Mouse (Mus musculus) ES-Bruce4 (cell line): Measurements from ENCODE around the gene Kif2a. TPM values are rescaled to one million over a fixed set of nuclear protein-coding genes. Genes with fewer than 3 reads are reported as not detected.

Experiments
- H3K27ac ChIP-seq: 2 replicates; pipeline ENCODE4 v1.5.1; 2012; ENCODE audit warnings: low read length, inconsistent platforms; ENCODE audit not compliant: insufficient read depth
- H3K27me3 ChIP-seq: 2 replicates; pipeline ENCODE4 v1.6.1; 2012; ENCODE audit warnings: mild to moderate bottlenecking, low read length, inconsistent platforms; ENCODE audit not compliant: control insufficient read depth, poor library complexity, insufficient read depth, severe bottlenecking
- H3K36me3 ChIP-seq: 2 replicates; pipeline ENCODE4 v1.6.1; 2012; ENCODE audit warnings: inconsistent platforms, mild to moderate bottlenecking, low read length, moderate library complexity; ENCODE audit not compliant: control insufficient read depth, poor library complexity, insufficient read depth, severe bottlenecking
- H3K4me1 ChIP-seq: one replicate; pipeline ENCODE4 v1.8.1; 2011; ENCODE audit warnings: low read length; ENCODE audit not compliant: control insufficient read depth, insufficient read depth
- H3K4me3 ChIP-seq: 2 replicates; pipeline ENCODE4 v1.5.1; 2011; ENCODE audit warnings: low read depth, mild to moderate bottlenecking, low read length
- H3K9ac ChIP-seq: 2 replicates; pipeline ENCODE4 v1.6.1; 2012; ENCODE audit warnings: low read depth, mild to moderate bottlenecking, inconsistent platforms; ENCODE audit not compliant: poor library complexity, severe bottlenecking
- H3K9me3 ChIP-seq: replicated peaks from 2 replicates; pipeline ENCODE4 v1.6.1; 2012; ENCODE audit warnings: mild to moderate bottlenecking, low read length, inconsistent platforms; ENCODE audit not compliant: control insufficient read depth, poor library complexity, insufficient read depth, severe bottlenecking
- CTCF ChIP-seq: IDR thresholded peaks from one replicate; pipeline ENCODE4 v1.8.1; 2011; ENCODE audit warnings: low read depth, low read length
- EP300 ChIP-seq: IDR thresholded peaks from 2 replicates; pipeline ENCODE4 v1.6.1; 2011; ENCODE audit warnings: low read depth, low read length; ENCODE audit not compliant: insufficient read depth
- POLR2A ChIP-seq: IDR thresholded peaks from one replicate; pipeline ENCODE4 v1.8.1; 2011; ENCODE audit warnings: low read length; ENCODE audit not compliant: insufficient read depth
- polyA plus RNA-seq: library from polyadenylated mRNA; stranded (reverse); fragments of >200 nt; gene quantifications from 2 replicates; pipeline ENCODE4 v1.2.4, GENCODE M21; 2011; ENCODE audit warnings: low read depth; ENCODE audit not compliant: missing spikeins, insufficient read depth, insufficient read length

Kif2a gene
- polyA plus RNA-seq, 1 experiment: 162 TPM

DNA sequence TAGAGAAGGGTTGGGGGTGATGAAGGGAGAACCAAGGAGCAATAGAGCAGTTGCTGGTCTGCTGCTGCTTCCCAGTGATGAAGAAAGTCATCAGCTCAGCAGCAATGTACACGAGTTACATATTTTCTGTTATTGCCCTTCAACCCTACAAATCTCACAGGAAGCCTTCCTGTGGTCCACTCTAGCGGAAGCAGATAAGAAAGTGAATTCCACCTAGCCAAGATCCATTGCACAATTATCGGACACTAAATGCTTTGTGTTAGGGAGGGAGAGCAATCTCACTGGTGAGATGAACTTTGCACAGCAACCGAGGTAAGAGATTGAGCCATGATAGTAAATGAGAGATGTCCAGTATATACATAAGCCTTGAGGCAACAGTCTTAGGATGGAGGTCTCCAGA is 17.6 kb upstream of the Kif2a start:
- no peak for TF ChIP-seq EP300
- TF ChIP-seq CTCF: no peak
- TF ChIP-seq POLR2A: no peak
- Histone ChIP-seq H3K27me3 (no peaks in the 10 kb centered on the region), H3K36me3 (peaks cover 8% of the 10 kb centered on the region; the same call in 1 of the 2 replicates), H3K4me1 (peaks cover 2% of the 10 kb centered on the region), H3K4me3 (no peak overlapping the region), H3K9me3 (no peaks in the 10 kb centered on the region), H3K9ac (no peak overlapping the region), H3K27ac (no peak overlapping the region)

- Histone ChIP-seq H3K36me3 (peaks cover 8% of the 10 kb centered on the region; the same call in 1 of the 2 replicates), H3K9ac (no peak overlapping the region), H3K27me3 (no peaks in the 10 kb centered on the region), H3K4me1 (peaks cover 2% of the 10 kb centered on the region), H3K27ac (no peak overlapping the region), H3K4me3 (no peak overlapping the region), H3K9me3 (no peaks in the 10 kb centered on the region)
- TF ChIP-seq EP300 (no peak), POLR2A (no peak), CTCF (no peak)
Measured at GRCm38 (mm10) chr13:107038346-107038745, 16.4 kb upstream of the Kif2a start.

- H3K9me3 ChIP-seq: no peaks in the 10 kb centered on the region
- H3K9ac ChIP-seq: peak overlapping the region; percentile 99
- H3K4me3 ChIP-seq: no peak overlapping the region
- H3K4me1 ChIP-seq: peaks cover 2% of the 10 kb centered on the region
- no peaks in the 10 kb centered on the region for H3K27me3 ChIP-seq
- H3K27ac ChIP-seq: peak overlapping the region; percentile 44
- no peak for TF ChIP-seq POLR2A
- TF ChIP-seq EP300: no peak
- no peak for TF ChIP-seq CTCF
- peaks cover 8% of the 10 kb centered on the region; the same call in 1 of the 2 replicates for H3K36me3 ChIP-seq
Measured at GRCm38 (mm10) chr13:107035511-107036113, 13.7 kb upstream of the Kif2a start.

DNA sequence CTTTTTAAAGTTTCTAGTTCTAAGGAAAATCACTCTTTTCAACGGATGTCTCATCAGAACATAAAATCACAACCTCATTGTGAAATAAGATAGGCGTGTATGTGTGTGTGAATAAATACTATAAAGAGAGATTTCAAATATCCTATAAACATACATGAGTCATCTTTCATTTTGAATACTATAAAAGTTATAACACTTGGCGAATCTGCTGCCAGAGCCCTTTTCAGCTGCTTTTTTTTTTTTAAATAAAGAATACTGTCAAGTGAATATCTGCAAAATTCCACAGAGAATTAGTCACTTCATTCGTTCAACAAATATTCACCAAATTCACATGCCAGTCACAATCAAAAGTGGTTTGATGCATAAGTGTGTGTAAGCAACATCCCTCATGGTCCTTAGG is 13.2 kb upstream of the Kif2a start:
- Histone ChIP-seq H3K9ac (peak overlapping the region; percentile 99), H3K9me3 (no peaks in the 10 kb centered on the region), H3K27ac (peak overlapping the region; percentile 44; the same call in 1 of the 2 replicates), H3K4me3 (peak overlapping the region; percentile 67; the same call in 1 of the 2 replicates), H3K4me1 (peaks cover 2% of the 10 kb centered on the region), H3K27me3 (no peaks in the 10 kb centered on the region), H3K36me3 (peaks cover 8% of the 10 kb centered on the region; the same call in 1 of the 2 replicates)
- TF ChIP-seq EP300: no peak
- no peak for TF ChIP-seq CTCF
- TF ChIP-seq POLR2A: no peak

GRCm38 (mm10) chr13:107034028-107034920 is 12.3 kb upstream of the Kif2a start:
- Histone ChIP-seq H3K4me3 (peak overlapping the region; percentile 67), H3K27ac (peak overlapping the region; percentile 77), H3K27me3 (no peaks in the 10 kb centered on the region), H3K9ac (peak overlapping the region; percentile 99), H3K4me1 (peaks cover 2% of the 10 kb centered on the region), H3K36me3 (peaks cover 8% of the 10 kb centered on the region; the same call in 1 of the 2 replicates), H3K9me3 (no peaks in the 10 kb centered on the region)
- TF ChIP-seq CTCF (no peak), EP300 (no peak), POLR2A (no peak)
